Mouse (Mus musculus): ENCODE results near the gene Bcap31.

Gene Bcap31

DNA sequence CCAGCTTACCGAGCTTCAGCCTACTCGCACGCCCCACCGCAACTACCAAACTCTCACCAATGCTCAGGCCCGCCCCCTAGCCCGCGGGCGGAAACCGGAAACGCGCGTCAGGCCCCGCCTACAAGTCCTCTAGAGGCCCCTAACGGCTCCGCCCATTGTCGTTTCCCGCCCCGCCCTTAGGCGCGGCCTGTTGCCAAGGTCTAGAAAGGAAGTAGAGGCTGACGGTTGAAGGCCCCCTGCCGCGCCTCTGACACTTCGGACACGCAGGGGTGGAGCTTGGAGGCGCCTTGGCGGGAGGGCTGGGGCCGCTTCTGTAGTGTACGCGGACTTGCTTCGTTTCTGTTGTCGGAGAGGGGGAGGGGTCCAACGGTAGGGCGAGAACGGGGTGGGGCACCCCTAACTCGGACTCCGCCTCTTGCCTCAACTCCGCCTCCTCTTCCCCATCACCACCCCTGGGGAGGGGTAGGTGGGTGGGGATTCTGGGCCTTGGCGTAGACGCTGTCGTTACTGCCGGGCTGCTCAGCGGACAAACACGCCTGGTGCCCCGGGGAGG, at the start of gene Bcap31, which contains the start of gene Abcd1:
Bcap31 (minus strand) TSS at position 67 of the 553 bp plus-strand sequence.
Abcd1 (plus strand) TSS at position 489 of the 553 bp plus-strand sequence.
- 5% methylated on average over 29 of the region's 45 CpGs for WGBS

DNA sequence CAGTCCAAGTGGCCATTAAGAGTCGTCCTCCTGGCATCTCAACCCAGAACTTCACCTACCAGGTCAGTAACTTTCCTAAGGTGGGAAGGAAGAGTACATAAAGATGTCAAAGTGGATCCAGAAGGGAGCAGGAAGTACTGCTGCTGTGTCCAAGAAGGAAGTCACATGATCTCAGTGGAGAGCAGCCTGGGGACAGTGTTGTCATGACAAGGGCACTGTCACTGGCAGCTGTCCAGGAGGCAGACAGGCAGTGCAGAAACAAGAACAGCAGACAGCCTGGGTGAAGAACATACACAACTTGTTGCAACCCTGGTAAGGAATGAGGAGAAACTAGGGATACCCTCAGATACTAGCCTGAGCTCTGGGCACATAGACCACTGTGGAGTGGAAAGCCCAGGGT, 49.3 kb upstream of the Bcap31 start:
- WGBS = 67% methylated on average over 1 of the region's 1 CpGs

DNA sequence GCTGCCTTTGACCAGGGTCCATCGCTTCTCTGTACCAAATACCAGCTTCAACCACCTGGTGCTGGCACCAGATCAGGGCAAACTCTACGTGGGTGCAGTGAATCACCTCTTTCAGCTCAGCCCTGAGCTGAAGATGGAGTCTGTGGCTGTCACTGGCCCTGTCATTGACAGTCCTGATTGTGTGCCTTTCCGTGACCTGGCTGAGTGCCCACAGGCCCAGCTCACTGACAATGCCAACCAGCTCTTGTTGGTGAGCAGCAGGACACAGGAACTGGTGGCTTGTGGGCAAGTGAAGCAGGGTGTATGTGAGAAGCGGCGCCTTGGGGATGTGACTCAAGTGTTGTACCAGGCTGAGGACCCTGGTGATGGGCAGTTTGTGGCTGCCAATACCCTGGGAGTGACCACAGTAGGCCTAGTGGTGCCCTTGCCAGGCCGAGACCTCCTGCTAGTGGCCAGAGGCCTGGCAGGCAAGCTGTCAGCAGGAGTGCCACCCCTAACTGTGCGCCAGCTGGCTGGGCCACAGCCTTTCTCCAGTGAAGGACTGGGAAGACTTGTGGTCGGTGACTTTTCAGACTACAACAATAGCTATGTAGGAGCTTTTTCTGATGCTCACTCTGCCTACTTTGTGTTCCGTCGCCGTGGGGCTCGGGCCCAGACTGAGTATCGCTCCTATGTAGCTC, 42.8 kb upstream of the Bcap31 start:
- WGBS = 66% methylated on average over 13 of the region's 13 CpGs

DNA sequence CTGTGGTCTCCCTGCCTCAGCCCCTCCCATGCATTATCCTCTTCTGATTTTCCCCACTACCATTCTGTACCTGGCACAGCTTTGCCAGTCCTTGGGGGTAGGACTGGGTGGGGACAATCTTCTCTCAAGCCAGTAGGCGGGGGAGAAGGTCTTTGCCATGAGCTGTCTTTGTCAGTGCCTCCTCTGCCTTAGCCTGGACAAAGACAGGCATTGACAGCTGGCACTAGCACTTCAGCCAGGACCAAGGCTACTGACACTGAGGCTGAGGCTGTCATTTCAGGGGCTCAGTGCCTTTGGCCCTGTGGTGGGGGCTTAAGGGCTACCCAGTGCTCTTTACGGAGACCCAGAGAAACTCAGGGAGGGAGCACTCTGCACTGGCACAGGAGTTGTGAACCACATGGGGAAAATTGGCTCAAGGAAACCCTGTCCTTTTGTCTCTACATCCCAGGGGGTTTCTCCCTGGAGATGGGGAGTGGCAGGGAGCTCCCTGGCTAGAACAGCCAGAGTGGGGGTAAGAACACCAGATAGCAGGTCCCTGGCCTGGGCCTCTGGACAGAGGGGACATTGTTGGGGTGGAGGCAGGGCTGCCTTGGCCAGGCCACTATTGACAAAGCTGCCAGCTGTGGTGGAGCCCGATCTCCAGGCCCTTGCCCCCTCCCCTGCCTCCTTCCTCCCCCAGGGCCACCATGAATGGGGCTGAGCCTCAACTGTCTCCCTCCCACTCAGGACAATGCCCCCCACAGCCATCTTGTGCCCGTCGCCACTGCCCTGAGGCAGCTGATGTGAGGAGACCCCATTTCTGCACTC, 40.6 kb upstream of the Bcap31 start, which contains the start of gene Plxnb3:
Plxnb3 (plus strand) TSS at position 757 of the 807 bp plus-strand sequence.
- 65% methylated on average over 5 of the region's 5 CpGs for WGBS

DNA sequence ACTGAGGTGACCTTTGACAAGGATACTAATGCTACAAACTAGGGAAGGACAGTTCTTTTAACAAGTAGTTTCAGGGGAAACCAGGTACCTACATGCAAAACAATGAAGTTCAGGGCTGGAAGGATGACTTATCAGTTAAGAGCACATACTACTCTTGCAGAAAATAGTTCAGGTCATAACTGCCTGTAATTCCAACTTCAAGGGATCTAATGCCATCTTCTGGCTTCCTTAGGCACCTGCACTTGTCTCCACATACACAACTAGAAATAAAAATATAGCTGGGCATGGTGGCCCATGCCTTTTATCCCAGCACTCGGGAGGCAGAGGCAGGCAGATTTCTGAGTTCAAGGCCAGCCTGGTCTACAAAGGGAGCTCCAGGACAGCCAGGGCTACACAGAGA, 33.0 kb upstream of the Bcap31 start:
- WGBS = 95% methylated on average over 1 of the region's 1 CpGs

DNA sequence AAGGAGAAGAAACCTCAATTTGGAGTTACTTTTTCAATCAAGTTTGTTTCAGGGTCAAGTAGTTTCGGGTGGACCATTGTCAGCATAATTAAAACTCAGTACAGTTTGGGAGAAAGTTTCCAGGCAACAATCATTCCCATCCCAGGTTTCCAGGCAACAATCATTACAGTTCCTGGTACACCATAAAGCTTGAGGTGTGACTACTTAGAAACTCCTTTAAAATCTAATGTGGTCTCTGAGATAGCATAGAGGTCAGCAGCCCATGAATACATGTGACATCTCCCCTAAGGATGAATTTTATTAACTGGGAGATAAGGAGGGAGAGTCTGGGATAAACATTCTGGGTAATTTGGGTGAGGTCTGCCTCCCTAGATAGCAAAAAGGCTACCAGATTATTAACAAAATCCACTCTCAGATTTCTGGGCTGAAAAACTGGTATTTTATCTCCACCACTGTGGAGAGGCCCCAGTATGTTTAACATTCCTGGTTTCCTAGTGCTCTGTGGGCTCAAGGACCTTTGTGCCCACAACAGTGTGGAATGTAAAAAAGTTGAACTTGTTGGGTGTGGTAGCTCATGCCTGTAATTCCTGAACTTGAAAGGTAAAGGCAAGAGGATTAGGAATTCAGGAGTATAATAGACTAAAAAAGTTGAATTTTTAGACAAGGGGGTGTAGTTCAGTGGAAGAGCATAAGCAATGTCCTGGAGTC, 29.0 kb upstream of the Bcap31 start:
- whole genome bisulfite sequencing = 85% methylated on average over 1 of the region's 1 CpGs

DNA sequence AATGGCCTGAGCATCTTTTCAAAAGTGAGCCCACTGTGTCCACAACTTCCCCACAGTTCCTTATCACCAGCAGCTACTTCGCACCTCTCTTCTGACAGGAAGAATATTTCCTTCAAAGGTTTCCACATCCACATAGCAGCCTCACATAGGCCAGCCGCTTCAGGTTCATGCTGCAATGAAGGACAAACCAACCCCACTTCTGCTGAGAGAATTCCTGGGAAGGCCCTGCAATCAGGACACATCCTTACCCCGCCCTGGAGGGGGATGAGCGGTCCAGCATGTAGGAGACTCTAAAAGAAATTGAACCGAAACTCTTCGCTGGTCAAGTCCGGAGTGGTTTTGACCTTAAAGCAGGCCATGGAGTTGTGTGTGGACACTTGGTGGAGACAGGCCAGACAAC, 23.9 kb upstream of the Bcap31 start:
- WGBS = 96% methylated on average over 7 of the region's 7 CpGs

DNA sequence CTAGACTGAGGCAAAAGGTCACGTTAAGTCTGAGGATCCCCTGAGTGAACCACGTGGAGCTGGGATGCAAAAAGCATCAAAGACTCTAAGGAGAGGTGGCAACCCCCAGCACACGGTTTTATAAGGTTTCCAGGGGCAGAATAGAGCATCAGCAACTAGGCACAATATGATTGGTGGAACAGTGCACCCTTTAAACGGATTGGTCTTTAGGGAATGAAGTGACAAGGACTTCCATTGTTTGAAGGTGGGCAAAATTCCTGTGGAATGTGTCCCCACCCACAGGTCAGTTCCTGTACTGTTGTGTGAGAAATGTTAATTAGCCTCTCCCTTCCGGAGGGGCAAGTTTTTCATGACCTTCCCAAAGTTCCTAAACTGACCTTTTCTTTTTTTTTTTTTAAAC, 23.2 kb upstream of the Bcap31 start:
- 63% methylated on average over 5 of the region's 5 CpGs for WGBS

DNA sequence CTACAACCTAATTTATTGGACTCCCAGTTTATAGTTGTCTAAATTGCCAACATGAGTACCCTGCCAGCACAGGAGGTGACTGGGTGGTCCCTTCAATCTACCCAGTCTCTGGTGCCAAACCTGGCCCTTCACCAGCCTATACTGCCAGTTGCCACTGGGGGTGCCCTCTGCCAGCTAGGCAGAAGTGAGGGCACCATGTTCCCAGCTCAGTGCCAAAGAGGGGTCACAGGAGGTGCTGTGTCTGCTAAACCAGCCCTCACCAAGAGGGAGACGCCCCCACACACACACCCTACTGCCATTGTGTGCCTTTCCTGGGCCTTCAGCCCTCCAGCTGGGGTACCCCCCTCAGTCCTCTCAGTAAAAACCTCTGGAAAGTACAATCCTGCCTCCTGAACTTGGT, 22.2 kb upstream of the Bcap31 start:
- 77% methylated on average over 1 of the region's 1 CpGs for WGBS

DNA sequence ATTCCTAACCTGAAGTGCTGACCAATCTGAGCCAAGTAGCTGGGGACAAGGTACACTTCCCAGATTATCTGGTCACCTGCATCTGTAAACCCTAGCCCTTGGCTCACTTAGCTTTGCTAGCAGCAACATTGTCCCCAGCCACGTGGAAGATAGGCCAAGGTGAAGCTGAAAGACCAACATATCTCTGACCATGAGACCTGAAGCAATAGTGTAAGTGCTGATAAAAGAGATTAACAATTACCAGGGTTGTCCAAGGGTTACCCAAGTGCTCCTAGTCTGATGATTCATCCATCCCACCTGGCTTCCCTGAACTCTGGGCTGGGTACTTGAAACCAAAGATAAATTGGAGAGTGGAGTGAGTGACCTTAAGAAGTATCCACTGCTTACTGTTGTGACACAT, 14.9 kb upstream of the Bcap31 start:
- WGBS = 57% methylated on average over 1 of the region's 1 CpGs

DNA sequence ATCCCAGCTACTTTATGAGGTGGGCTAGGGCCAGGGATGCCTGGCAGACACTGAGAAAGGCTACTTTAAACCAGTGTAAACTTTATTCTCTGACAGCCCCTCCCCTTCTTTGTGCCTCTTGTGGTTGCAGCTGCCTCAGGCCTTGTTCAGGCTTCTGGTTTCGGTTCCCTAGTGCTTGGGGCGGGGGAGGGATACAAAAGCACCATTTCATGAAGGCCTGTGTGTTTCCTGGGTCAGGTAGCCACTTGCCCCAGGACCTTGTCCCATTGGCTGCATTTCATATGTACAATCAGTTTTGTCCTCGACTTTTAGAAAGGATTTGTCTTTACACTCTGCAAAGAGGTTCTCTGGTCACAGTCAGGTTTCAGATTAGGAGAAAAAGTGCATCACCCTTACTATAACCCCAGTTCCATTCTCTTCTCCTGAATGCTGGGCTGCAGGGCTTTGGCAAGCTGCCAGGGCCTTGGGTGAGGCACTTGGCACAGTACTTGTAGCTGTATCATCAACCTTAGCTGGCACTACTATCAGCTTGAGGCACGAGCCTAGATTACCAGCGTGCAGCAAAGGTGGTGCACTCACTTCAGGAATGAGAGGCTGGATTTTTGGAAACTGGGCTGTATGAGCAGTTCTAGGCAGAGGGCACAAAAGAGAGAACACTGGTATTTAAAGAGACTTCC, 2.8 kb upstream of the Bcap31 start:
- WGBS = 24% methylated on average over 5 of the region's 5 CpGs

DNA sequence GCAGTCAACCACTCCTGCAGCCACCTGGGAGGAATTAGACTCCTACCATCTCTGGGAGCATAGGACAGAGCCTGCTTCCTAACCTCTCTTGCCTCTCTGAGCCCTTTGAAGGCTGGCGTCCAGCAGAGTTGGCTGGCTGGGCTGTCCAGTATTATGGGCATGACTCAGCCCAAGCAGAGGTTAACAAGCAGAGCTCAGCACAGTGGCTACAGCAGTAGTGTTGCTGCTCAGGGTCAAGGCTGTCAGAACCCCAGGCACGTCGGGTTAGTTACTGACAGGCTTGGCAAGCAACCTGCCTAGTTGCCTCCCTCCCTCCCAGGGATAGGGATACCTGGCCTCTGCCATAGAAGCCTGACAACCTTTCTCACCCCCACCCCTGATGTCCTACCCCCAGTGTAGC, 2.3 kb upstream of the Bcap31 start:
- 20% methylated on average over 3 of the region's 3 CpGs for WGBS

DNA sequence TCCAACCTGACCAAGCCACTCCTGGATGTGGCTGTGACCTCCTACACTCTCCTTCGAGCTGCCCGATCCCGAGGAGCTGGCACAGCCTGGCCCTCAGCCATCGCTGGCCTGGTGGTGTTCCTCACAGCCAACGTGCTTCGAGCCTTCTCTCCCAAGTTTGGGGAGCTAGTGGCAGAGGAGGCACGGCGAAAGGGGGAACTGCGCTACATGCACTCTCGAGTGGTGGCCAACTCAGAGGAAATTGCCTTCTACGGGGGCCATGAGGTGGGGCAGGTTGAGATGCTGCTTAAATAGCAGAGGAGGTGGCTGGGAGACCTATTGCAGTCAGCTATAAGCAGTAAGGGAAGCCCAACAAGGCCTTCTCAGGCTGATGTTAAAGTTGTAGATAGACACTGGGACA, 1.7 kb upstream of the Bcap31 start:
- 41% methylated on average over 11 of the region's 11 CpGs for WGBS

DNA sequence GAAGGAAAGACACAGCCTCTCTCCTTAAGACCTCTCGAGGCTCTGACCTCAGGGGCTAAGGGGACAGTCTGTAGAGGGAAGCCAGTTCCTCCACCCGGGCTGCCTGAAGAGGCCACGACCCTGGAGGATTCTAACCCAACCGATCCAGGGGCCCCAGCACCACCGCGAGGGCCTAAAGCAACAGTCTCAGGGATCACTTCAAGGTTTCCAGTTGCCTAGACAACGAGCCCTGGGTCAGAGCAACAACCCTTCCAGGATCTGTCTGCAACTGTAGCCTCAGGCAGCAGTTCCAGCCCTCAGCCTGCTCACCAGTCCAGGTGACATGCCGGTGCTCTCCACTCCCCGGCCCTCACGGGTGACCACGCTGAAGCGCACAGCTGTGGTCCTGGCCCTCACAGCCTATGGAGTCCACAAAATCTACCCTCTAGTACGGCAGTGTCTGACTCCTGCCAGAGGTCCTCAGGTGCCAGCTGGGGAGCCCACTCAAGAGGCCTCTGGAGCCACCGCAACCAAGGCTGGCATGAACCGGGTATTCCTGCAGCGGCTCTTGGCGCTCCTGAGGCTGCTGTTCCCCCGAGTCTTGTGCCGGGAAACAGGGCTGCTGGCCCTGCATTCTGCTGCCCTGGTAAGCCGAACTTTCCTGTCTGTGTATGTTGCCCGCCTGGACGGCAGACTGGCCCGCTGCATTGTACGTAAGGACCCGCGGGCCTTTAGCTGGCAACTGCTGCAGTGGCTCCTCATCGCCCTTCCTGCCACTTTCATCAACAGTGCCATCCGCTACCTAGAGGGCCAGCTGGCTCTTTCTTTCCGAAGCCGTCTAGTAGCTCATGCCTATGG, 952 bp upstream of the Bcap31 start:
- WGBS = 15% methylated on average over 30 of the region's 30 CpGs

DNA sequence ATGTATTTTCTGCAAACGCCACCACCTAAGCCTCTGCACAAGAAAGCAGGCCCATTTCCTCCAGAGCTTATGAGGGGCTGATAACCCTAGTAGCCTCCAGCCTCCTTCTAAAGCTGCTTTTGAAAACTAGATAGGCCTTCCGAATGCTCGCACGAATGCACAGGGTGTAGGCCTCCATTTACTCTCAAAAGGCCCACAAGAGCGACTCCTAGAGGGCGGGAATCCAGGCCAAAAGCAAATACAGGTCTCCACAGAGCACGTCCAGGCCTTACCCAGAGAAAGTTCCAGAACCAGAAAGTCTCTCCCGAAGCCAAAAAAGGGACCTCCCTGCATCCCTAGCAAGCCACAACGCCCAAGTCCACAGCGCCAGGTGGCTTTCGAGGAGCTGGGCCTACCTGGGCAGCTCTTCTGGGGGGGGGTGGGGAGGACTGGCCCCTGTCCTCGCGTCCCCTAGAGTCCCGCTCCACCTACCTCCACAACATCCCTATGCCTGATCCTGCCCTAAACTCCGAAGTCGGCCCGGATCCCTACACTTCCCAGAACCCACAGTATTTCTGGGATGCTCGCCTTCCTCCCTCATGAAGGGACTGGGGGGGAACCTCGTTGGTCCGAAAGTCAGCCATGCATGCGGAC, 383 bp downstream of the Bcap31 start:
- WGBS = 2% methylated on average over 21 of the region's 21 CpGs

DNA sequence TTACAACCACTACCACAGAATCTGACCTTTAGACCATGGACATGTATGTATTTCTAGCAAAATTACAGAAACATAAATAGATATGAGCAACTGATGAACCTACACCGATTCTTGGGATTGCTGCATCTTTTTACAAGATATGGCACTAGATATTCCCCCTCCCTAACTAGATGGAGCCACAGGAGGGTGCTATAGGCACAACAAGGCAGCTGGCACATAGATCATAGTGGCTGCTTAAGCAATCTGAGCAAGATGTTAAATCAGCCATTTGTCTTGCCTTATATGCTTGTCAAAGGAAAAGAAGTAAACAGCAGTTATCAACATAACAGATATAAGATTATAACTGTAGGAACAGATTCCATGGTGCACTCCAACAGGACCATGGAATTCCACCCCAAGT, 15.5 kb downstream of the Bcap31 start:
- WGBS = 54% methylated on average over 1 of the region's 1 CpGs

DNA sequence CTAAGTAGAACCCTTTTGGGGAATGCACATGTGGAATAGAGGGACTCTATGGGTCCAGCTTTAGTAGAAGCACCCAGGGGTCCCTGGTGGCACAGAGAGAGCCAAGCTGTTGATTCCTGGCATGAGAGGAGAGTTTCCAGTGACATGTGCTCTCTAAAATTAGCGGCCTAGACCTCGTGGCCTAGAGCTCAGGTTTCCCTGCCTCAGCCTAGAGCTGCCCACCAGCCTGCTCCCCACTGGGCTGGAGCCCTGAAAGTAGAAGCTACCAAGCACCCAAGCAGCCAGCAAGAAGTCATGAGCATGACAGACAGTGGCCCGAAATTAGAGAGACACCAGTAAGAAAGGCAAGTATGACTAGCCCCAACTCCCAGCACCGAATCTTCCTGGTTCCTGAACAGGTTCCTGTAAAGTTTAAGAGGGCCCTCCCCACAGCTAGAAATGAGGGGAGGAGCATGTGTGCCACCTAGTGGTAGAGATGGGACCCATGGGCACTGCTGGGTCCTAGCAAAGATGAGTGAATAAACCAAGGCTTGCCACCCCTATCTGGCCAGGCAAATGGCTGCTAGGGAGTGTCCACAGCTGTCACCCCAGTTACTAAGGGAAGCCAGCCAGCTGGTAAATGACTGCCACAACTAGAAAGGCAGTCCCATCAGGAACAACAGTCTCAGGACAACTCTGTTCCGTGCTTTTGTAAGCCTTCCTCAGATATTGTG, 24.9 kb downstream of the Bcap31 start:
- 71% methylated on average over 5 of the region's 5 CpGs for WGBS

DNA sequence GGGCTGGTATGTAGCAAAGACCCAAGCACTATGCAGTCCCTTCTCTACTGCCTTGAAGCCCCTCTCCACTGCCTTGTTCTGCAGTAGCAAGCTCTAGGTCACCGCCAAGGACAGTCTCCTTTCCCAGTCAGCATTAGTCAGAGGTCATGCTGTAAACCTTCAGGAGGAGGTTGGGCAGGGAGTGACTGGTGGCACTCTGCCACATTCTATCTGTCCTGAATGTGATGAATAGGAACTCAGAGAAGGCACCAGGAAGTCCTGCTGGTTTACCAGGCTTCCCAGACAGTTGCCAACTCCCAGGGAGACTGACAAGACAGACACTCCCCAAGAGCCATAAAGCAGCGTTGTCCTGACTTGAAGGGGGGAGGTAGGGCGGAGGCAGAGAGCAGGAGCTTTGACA, 30.3 kb downstream of the Bcap31 start:
- 65% methylated on average over 3 of the region's 3 CpGs for WGBS

DNA sequence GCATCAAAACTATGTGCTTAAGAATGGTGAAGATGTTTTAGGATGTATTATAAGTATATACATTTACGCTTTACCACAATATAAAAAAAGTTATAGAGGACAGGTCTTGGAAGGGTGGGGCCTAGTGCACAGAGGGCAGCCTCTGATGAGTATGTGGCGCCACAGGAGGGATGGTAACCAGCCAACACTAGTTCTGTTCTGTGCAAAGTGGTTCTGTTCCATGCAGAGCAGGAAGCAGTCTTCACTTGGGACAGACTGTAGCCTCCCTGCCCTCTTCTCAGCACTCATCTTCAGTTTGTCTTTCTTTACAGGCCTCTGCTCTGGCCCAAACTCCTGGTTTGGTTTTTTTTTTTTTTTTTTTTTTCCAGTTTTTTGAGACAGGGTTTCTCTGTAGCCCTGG, 31.8 kb downstream of the Bcap31 start:
- 96% methylated on average over 2 of the region's 2 CpGs for WGBS

DNA sequence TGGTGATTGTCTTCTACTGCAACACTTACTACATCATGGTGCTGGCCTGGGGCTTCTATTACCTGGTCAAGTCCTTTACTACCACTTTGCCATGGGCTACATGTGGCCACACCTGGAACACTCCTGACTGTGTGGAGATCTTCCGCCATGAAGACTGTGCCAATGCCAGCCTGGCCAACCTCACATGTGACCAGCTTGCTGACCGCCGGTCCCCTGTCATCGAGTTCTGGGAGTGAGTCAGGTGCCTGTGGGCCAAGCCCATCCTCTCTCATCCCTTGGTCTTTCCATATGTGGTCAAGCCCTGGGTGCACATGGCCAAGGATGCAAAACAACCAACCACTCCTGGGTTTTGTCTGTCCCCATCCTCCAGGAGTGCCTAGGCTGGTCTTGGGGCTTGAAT, 39.3 kb downstream of the Bcap31 start:
- WGBS = 84% methylated on average over 4 of the region's 4 CpGs
